Mouse (Mus musculus): ENCODE data around the gene Tnfrsf1b. TPM values are rescaled to one million over a fixed set of nuclear protein-coding genes. Genes with fewer than 3 reads are reported as not detected.

Tnfrsf1b gene
- polyA plus RNA-seq, 1 experiment, result 48.1 TPM

GRCm38 (mm10) chr4:145280966-145281365, 34.3 kb upstream of the Tnfrsf1b start:
- no peak for DNase-seq
- TF ChIP-seq CTCF (IDR thresholded peaks at IDR 0.05; ENCODE audit: borderline replicate concordance, control insufficient read depth, extremely low read depth, insufficient read depth, low read length, poor library complexity) (no peak), POLR2A (IDR thresholded peaks at IDR 0.05; ENCODE audit: control insufficient read depth, extremely low read depth, insufficient read depth, low read length, poor library complexity) (no peak)
- Histone ChIP-seq H3K4me1 (replicated peaks; ENCODE audit: control insufficient read depth, insufficient read depth, low read length) (peaks cover 11% of the 10 kb centered on the region), H3K4me3 (ENCODE audit: control insufficient read depth, insufficient read depth, low read length) (no peak overlapping the region), H3K27me3 (ENCODE audit: control insufficient read depth, insufficient read depth, low read length) (no peaks in the 10 kb centered on the region; the same call in 1 of the 2 replicates), H3K36me3 (ENCODE audit: control insufficient read depth, insufficient read depth, low read length) (no peaks in the 10 kb centered on the region), H3K27ac (ENCODE audit: control insufficient read depth, insufficient read depth, low read length) (no peak overlapping the region)
- 95% methylated on average over 6 of the region's 6 CpGs for WGBS

GRCm38 (mm10) chr4:145278724-145279370, 32.2 kb upstream of the Tnfrsf1b start:
- Histone ChIP-seq H3K36me3 (ENCODE audit: control insufficient read depth, insufficient read depth, low read length) (no peaks in the 10 kb centered on the region), H3K4me3 (ENCODE audit: control insufficient read depth, insufficient read depth, low read length) (no peak overlapping the region), H3K27ac (ENCODE audit: control insufficient read depth, insufficient read depth, low read length) (no peak overlapping the region), H3K4me1 (replicated peaks; ENCODE audit: control insufficient read depth, insufficient read depth, low read length) (peaks cover 11% of the 10 kb centered on the region), H3K27me3 (ENCODE audit: control insufficient read depth, insufficient read depth, low read length) (no peaks in the 10 kb centered on the region; the same call in 1 of the 2 replicates)
- TF ChIP-seq CTCF (IDR thresholded peaks at IDR 0.05; ENCODE audit: borderline replicate concordance, control insufficient read depth, extremely low read depth, insufficient read depth, low read length, poor library complexity), result no peak
- TF ChIP-seq POLR2A (IDR thresholded peaks at IDR 0.05; ENCODE audit: control insufficient read depth, extremely low read depth, insufficient read depth, low read length, poor library complexity), result no peak
- DNase-seq, result no peak
- WGBS, result 87% methylated on average over 3 of the region's 3 CpGs

- H3K4me1 ChIP-seq (replicated peaks; ENCODE audit: control insufficient read depth, insufficient read depth, low read length), result peaks cover 11% of the 10 kb centered on the region
- H3K4me3 ChIP-seq (ENCODE audit: control insufficient read depth, insufficient read depth, low read length), result no peak overlapping the region
- WGBS, result 67% methylated on average over 2 of the region's 2 CpGs
- no peak overlapping the region for H3K27ac ChIP-seq (ENCODE audit: control insufficient read depth, insufficient read depth, low read length)
- no peaks in the 10 kb centered on the region; the same call in 1 of the 2 replicates for H3K27me3 ChIP-seq (ENCODE audit: control insufficient read depth, insufficient read depth, low read length)
- TF ChIP-seq CTCF (IDR thresholded peaks at IDR 0.05; ENCODE audit: borderline replicate concordance, control insufficient read depth, extremely low read depth, insufficient read depth, low read length, poor library complexity), result no peak
- TF ChIP-seq POLR2A (IDR thresholded peaks at IDR 0.05; ENCODE audit: control insufficient read depth, extremely low read depth, insufficient read depth, low read length, poor library complexity), result no peak
- no peaks in the 10 kb centered on the region for H3K36me3 ChIP-seq (ENCODE audit: control insufficient read depth, insufficient read depth, low read length)
- no peak for DNase-seq
Measured at GRCm38 (mm10) chr4:145278231-145278630, 31.6 kb upstream of the Tnfrsf1b start.

- H3K36me3 ChIP-seq (ENCODE audit: control insufficient read depth, insufficient read depth, low read length), result no peaks in the 10 kb centered on the region
- no peak overlapping the region; the same call in 1 of the 2 replicates for H3K27ac ChIP-seq (ENCODE audit: control insufficient read depth, insufficient read depth, low read length)
- no peak for DNase-seq
- H3K4me1 ChIP-seq (replicated peaks; ENCODE audit: control insufficient read depth, insufficient read depth, low read length), result peaks cover 11% of the 10 kb centered on the region
- 55% methylated on average over 6 of the region's 6 CpGs for WGBS
- H3K4me3 ChIP-seq (ENCODE audit: control insufficient read depth, insufficient read depth, low read length), result no peak overlapping the region
- no peaks in the 10 kb centered on the region; the same call in 1 of the 2 replicates for H3K27me3 ChIP-seq (ENCODE audit: control insufficient read depth, insufficient read depth, low read length)
- TF ChIP-seq POLR2A (IDR thresholded peaks at IDR 0.05; ENCODE audit: control insufficient read depth, extremely low read depth, insufficient read depth, low read length, poor library complexity), result no peak
- no peak for TF ChIP-seq CTCF (IDR thresholded peaks at IDR 0.05; ENCODE audit: borderline replicate concordance, control insufficient read depth, extremely low read depth, insufficient read depth, low read length, poor library complexity)
Measured at GRCm38 (mm10) chr4:145276368-145277249, 29.9 kb upstream of the Tnfrsf1b start.

GRCm38 (mm10) chr4:145274887-145275286, 28.2 kb upstream of the Tnfrsf1b start:
- TF ChIP-seq POLR2A (IDR thresholded peaks at IDR 0.05; ENCODE audit: control insufficient read depth, extremely low read depth, insufficient read depth, low read length, poor library complexity) (no peak), CTCF (IDR thresholded peaks at IDR 0.05; ENCODE audit: borderline replicate concordance, control insufficient read depth, extremely low read depth, insufficient read depth, low read length, poor library complexity) (no peak)
- no peaks in the 10 kb centered on the region for H3K27me3 ChIP-seq (ENCODE audit: control insufficient read depth, insufficient read depth, low read length)
- H3K4me3 ChIP-seq (ENCODE audit: control insufficient read depth, insufficient read depth, low read length), result no peak overlapping the region
- DNase-seq, result no peak
- peaks cover 11% of the 10 kb centered on the region for H3K4me1 ChIP-seq (replicated peaks; ENCODE audit: control insufficient read depth, insufficient read depth, low read length)
- H3K36me3 ChIP-seq (ENCODE audit: control insufficient read depth, insufficient read depth, low read length), result no peaks in the 10 kb centered on the region
- H3K27ac ChIP-seq (ENCODE audit: control insufficient read depth, insufficient read depth, low read length), result no peak overlapping the region
- WGBS, result 41% methylated on average over 5 of the region's 5 CpGs

GRCm38 (mm10) chr4:145273923-145274322, 27.3 kb upstream of the Tnfrsf1b start:
- TF ChIP-seq CTCF (IDR thresholded peaks at IDR 0.05; ENCODE audit: borderline replicate concordance, control insufficient read depth, extremely low read depth, insufficient read depth, low read length, poor library complexity), result no peak
- TF ChIP-seq POLR2A (IDR thresholded peaks at IDR 0.05; ENCODE audit: control insufficient read depth, extremely low read depth, insufficient read depth, low read length, poor library complexity), result no peak

More at GRCm38 (mm10) chr4:145273923-145274322, 27.3 kb upstream of the Tnfrsf1b start:
- no peaks in the 10 kb centered on the region for H3K27me3 ChIP-seq (ENCODE audit: control insufficient read depth, insufficient read depth, low read length)
- H3K36me3 ChIP-seq (ENCODE audit: control insufficient read depth, insufficient read depth, low read length), result no peaks in the 10 kb centered on the region
- peaks cover 11% of the 10 kb centered on the region for H3K4me1 ChIP-seq (replicated peaks; ENCODE audit: control insufficient read depth, insufficient read depth, low read length)
- DNase-seq, result no peak
- no peak overlapping the region for H3K4me3 ChIP-seq (ENCODE audit: control insufficient read depth, insufficient read depth, low read length)
- no peak overlapping the region for H3K27ac ChIP-seq (ENCODE audit: control insufficient read depth, insufficient read depth, low read length)
- 97% methylated on average over 5 of the region's 5 CpGs for WGBS

All from thymus, adult 2 months (tissue).